Mouse (Mus musculus): Measurements from ENCODE around the gene Atoh8.

Atoh8 gene

DNA sequence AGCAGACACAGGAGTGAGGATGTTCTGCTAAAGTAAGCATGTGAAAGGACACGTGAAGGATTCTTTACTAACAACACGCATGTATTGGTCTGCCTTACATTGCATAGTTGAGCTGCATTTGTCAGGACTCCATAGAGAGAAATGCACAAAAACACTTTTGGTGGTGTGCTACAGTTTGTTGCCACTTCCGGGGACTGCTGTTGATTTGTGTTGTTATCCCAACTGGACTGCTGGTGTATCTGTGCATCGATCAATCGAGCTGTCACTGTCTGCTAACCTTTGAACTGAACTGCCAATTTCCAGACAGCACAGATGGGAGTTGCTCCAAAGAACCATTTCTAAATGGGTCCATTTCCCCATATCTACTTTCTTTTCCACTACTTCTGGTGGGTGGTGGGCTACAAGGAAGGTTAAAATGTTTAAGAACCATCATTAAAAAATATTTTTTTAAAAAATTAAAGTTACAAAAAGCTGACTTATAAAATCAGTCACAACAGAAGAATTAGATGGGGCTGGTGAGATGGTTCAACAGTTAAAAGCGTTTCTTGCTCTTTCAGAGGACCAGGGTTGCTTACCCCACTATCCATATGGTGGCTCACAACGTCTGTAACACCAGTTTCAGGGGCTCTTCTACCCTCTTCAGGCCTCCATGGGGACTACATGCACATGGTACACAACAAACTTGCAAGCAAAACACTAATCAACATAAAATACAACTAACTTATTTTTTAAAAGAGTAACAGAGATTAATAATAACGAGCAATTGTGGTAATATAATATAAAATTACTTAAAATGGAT lies 76.2 kb downstream of the Atoh8 start:
- no peak for DNase-seq (ENCODE audit: low spot score in 2 of 2)
